Mouse (Mus musculus): ENCODE measurements around the gene Ung.

The Ung gene

GRCm38 (mm10) chr5:114130211-114130605 is at the start of gene Ung:
Gene Ung, plus strand, starts transcription at chr5:114130386.
- in situ Hi-C loops (cut with MboI; ENCODE audit: low pct_unique_long_range_greater_than_20kb in 1 of 2, low sequenced_read_pairs in 2 of 2, unreplicated experiment in 1 of 2): no loop called here

GRCm38 (mm10) chr5:114085501-114085900 is 44.7 kb upstream of the Ung start:
- in situ Hi-C loops (cut with MboI; ENCODE audit: low pct_unique_long_range_greater_than_20kb in 1 of 2, low sequenced_read_pairs in 2 of 2, unreplicated experiment in 1 of 2): no loop called here

GRCm38 (mm10) chr5:114087875-114088480 is 42.2 kb upstream of the Ung start:
- in situ Hi-C loops (cut with MboI; ENCODE audit: low pct_unique_long_range_greater_than_20kb in 1 of 2, low sequenced_read_pairs in 2 of 2, unreplicated experiment in 1 of 2): no loop called here

DNA sequence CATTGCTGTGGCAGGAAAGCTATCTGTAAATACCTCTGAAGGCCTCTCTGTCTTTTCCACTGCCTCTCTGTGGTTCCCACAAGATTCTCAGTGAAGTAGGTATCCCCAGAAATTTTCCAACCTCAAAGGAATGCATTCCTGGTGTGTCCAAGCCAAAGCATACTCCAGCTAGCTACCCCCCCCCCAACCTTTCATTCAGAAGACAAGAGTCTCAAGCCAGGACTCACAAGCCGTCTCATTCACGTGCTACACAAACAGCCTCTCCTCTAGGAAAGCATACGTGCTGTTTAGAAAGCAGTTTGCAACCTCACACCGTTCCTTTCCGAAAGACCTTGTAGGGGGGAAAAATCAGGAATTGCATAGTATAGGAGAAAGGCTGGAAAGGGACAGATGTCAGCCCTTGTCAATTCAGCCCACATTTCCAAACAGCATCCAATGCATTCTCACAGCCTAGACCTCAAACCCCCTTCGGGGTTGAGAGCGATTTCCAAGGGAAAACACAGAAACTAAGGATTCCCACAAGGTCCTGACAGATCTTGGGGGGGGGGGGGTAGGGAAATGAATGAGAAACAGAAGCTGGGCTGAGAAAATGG is 39.7 kb upstream of the Ung start:
- in situ Hi-C loops (cut with MboI; ENCODE audit: low pct_unique_long_range_greater_than_20kb in 1 of 2, low sequenced_read_pairs in 2 of 2, unreplicated experiment in 1 of 2): no loop called here

DNA sequence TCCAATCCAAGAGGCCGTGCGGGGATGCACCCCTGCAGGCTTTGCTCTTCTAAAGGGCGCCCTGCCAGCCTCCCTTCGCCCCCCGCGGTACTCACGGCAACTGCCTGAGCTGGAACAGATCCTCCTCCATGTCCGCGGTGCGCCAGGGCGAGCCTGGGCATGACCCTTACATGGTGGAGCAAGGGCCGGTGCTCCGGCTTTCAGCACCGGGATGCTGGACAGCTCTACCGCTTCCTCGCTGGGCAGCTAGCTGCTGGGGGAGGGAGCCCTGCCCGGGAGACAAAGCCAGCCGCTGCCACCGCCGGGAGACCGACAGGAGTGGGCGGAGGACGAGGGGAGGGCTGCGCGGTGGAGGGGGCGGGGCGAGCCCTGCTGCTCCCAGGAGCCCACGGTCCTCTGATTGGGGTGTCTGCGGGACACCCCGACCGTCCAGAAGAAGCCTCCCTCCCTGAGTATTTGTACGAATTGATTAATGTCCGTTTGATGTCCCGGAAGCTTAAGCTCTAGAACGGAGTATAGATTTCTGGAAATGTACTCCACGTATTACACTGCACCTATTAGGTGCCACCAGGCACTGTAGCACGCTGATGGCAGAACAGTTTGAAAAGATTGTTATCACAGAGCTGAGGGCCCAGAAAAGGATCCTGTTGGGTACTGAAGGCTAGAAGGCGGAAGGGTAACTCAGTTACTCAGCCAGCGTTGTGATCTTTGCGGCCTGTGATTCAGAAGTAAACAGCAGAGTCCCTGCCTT is 39.0 kb upstream of the Ung start, which contains the start of gene Svop:
Gene Svop, minus strand, starts transcription at position 514 of the 751 bp plus-strand sequence.
- in situ Hi-C loops (cut with MboI; ENCODE audit: low pct_unique_long_range_greater_than_20kb in 1 of 2, low sequenced_read_pairs in 2 of 2, unreplicated experiment in 1 of 2): no loop called here

- in situ Hi-C loops (cut with MboI; ENCODE audit: low pct_unique_long_range_greater_than_20kb in 1 of 2, low sequenced_read_pairs in 2 of 2, unreplicated experiment in 1 of 2): no loop called here
Observed at GRCm38 (mm10) chr5:114099709-114100389, 30.3 kb upstream of the Ung start.

- in situ Hi-C loops (cut with MboI; ENCODE audit: low pct_unique_long_range_greater_than_20kb in 1 of 2, low sequenced_read_pairs in 2 of 2, unreplicated experiment in 1 of 2): no loop called here
Observed at GRCm38 (mm10) chr5:114100390-114101099, 29.6 kb upstream of the Ung start.

DNA sequence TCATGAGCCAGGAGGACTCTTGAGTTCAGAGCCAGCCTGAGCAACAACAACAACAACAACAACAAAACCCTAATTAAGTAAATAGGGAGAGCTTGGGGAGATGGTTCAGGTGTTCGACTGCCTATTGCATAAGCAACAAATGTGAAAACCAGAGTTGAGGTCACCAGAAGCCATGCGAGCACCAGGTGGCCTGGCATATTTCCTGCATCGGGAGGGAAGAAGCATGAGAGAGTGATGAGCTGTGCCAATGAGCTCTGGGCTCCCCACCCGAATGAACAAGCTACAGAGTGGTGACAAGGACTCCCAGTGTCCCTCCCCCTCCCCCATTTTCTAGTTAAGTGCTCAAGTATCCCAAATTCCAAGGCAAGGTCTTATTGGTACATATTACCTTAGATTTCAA is 28.3 kb upstream of the Ung start:
- in situ Hi-C loops (cut with MboI; ENCODE audit: low pct_unique_long_range_greater_than_20kb in 1 of 2, low sequenced_read_pairs in 2 of 2, unreplicated experiment in 1 of 2): no loop called here

- in situ Hi-C loops (cut with MboI; ENCODE audit: low pct_unique_long_range_greater_than_20kb in 1 of 2, low sequenced_read_pairs in 2 of 2, unreplicated experiment in 1 of 2): no loop called here
Observed at GRCm38 (mm10) chr5:114102807-114103206, 27.4 kb upstream of the Ung start.

- in situ Hi-C loops (cut with MboI; ENCODE audit: low pct_unique_long_range_greater_than_20kb in 1 of 2, low sequenced_read_pairs in 2 of 2, unreplicated experiment in 1 of 2): no loop called here
Observed at GRCm38 (mm10) chr5:114106391-114106935, 23.7 kb upstream of the Ung start.

- in situ Hi-C loops (cut with MboI; ENCODE audit: low pct_unique_long_range_greater_than_20kb in 1 of 2, low sequenced_read_pairs in 2 of 2, unreplicated experiment in 1 of 2): no loop called here
Observed at GRCm38 (mm10) chr5:114113334-114113733, 16.9 kb upstream of the Ung start.

- in situ Hi-C loops (cut with MboI; ENCODE audit: low pct_unique_long_range_greater_than_20kb in 1 of 2, low sequenced_read_pairs in 2 of 2, unreplicated experiment in 1 of 2): no loop called here
Observed at GRCm38 (mm10) chr5:114115030-114115429, 15.2 kb upstream of the Ung start.

DNA sequence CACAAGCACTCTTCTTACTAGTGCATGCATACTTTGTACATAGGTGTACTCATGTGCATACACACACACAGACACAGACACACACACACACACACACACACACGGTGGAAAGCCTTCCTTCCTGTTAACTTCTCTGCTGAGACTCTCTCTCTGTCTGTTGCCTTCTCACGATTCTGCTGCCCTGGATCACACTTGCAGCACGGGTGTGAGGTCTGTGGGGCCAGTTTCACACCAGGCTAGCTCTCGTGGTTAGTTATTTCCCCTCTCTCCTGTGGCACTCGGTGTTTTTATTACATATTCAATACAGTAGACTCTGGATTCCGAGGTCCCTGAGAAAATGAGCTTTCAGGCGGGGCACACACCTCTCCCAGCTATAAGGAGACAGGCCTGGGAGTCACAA is 13.6 kb upstream of the Ung start:
- in situ Hi-C loops (cut with MboI; ENCODE audit: low pct_unique_long_range_greater_than_20kb in 1 of 2, low sequenced_read_pairs in 2 of 2, unreplicated experiment in 1 of 2): no loop called here

- in situ Hi-C loops (cut with MboI; ENCODE audit: low pct_unique_long_range_greater_than_20kb in 1 of 2, low sequenced_read_pairs in 2 of 2, unreplicated experiment in 1 of 2): no loop called here
Observed at GRCm38 (mm10) chr5:114119806-114120205, 10.4 kb upstream of the Ung start.

GRCm38 (mm10) chr5:114126008-114126407 is 4.2 kb upstream of the Ung start:
- in situ Hi-C loops (cut with MboI; ENCODE audit: low pct_unique_long_range_greater_than_20kb in 1 of 2, low sequenced_read_pairs in 2 of 2, unreplicated experiment in 1 of 2): no loop called here

GRCm38 (mm10) chr5:114126499-114127244 is 3.5 kb upstream of the Ung start:
- in situ Hi-C loops (cut with MboI; ENCODE audit: low pct_unique_long_range_greater_than_20kb in 1 of 2, low sequenced_read_pairs in 2 of 2, unreplicated experiment in 1 of 2): no loop called here

- in situ Hi-C loops (cut with MboI; ENCODE audit: low pct_unique_long_range_greater_than_20kb in 1 of 2, low sequenced_read_pairs in 2 of 2, unreplicated experiment in 1 of 2): no loop called here
Observed at GRCm38 (mm10) chr5:114127374-114128349, 2.5 kb upstream of the Ung start, which contains the start of gene Alkbh2. Gene Alkbh2, minus strand, starts transcription at chr5:114128218.
